14 mouse cellular contexts compared by ENCODE assay signal in genomic region chr9:51517643-51518042, GRCm38 (mm10).
DNase-seq lines count a peak whose midpoint lies in the region; ATAC-seq and TF ChIP-seq lines count a peak whose summit lies in the region.
"Had no signal": no experiment of that assay in that cellular context is flagged by ENCODE, and none has a peak within 500 bp of the region (broad histone marks: within the 10 kb centered on the region; RNA-seq: fewer than 3 reads in every experiment).

No protein-coding gene starts in this region.

- no peak for TF ChIP-seq CTCF in forebrain, postnatal 0 days (IDR thresholded peaks at IDR 0.05; ENCODE audit: low read depth)

- peak; percentile 66 for DNase-seq in forebrain, postnatal 0 days
- DNase-seq in lung, postnatal 25 days (ENCODE audit: low spot score): peak; percentile 18
- DNase-seq in lung, postnatal 14 days: no peak
- peak; percentile 28 to 49 for DNase-seq in left cerebral cortex, adult 18-20 months (ENCODE audit: low spot score in 2 of 2)
- DNase-seq in telencephalon, adult 2 months (ENCODE audit: low read depth, low spot score): peak; percentile 80
- no peak for DNase-seq in thymus, postnatal 14 days
- DNase-seq: B cell, adult 2 months; gastrocnemius, postnatal 10 days; kidney, postnatal 14 days; thymus, postnatal 25 days had no signal

- no peak overlapping the region for H3K4me2 ChIP-seq in forebrain, postnatal 0 days (ENCODE audit: low read depth)
- no peak overlapping the region for H3K4me2 ChIP-seq in forebrain, embryonic 15.5 days (replicated peaks)
- H3K4me2 ChIP-seq in intestine, embryonic 15.5 days (replicated peaks): no peak overlapping the region
- H3K4me2 ChIP-seq: liver, embryonic 11.5 days had no signal

- no peak overlapping the region for H3K27ac ChIP-seq in forebrain, postnatal 0 days (ENCODE audit: low read depth, low read length)
- H3K27ac ChIP-seq in forebrain, embryonic 15.5 days (replicated peaks): no peak overlapping the region
- H3K27ac ChIP-seq in intestine, embryonic 15.5 days: no peak overlapping the region

- no peaks in the 10 kb centered on the region for H3K9me3 ChIP-seq in forebrain, postnatal 0 days (ENCODE audit: low read length)
- H3K9me3 ChIP-seq in forebrain, embryonic 15.5 days: no peaks in the 10 kb centered on the region
- H3K9me3 ChIP-seq in intestine, embryonic 15.5 days: no peaks in the 10 kb centered on the region
- H3K9me3 ChIP-seq: G1E had no signal

- no peaks in the 10 kb centered on the region for H3K27me3 ChIP-seq in forebrain, postnatal 0 days (ENCODE audit: insufficient read depth, low read length)
- no peaks in the 10 kb centered on the region for H3K27me3 ChIP-seq in forebrain, embryonic 15.5 days
- no peaks in the 10 kb centered on the region for H3K27me3 ChIP-seq in intestine, embryonic 15.5 days (replicated peaks)

- H3K9ac ChIP-seq in forebrain, postnatal 0 days: no peak overlapping the region
- no peak overlapping the region for H3K9ac ChIP-seq in forebrain, embryonic 15.5 days (replicated peaks)
- H3K9ac ChIP-seq in intestine, embryonic 15.5 days: no peak overlapping the region

- no peak overlapping the region for H3K4me3 ChIP-seq in forebrain, postnatal 0 days (ENCODE audit: low read depth, low read length)
- no peak overlapping the region for H3K4me3 ChIP-seq in forebrain, embryonic 15.5 days
- no peak overlapping the region for H3K4me3 ChIP-seq in intestine, embryonic 15.5 days (replicated peaks)

- ATAC-seq in forebrain, postnatal 0 days: no peak
- no peak for ATAC-seq in forebrain, embryonic 15.5 days (replicated peaks)
- no peak for ATAC-seq in intestine, embryonic 15.5 days

- no peaks in the 10 kb centered on the region for H3K36me3 ChIP-seq in forebrain, postnatal 0 days (ENCODE audit: insufficient read depth)
- H3K36me3 ChIP-seq in forebrain, embryonic 15.5 days: no peaks in the 10 kb centered on the region
- no peaks in the 10 kb centered on the region for H3K36me3 ChIP-seq in intestine, embryonic 15.5 days
- H3K36me3 ChIP-seq: G1E had no signal

- WGBS in forebrain, postnatal 0 days: 56% methylated on average over 2 of the region's 2 CpGs
- 69% methylated on average over 2 of the region's 2 CpGs for WGBS in forebrain, embryonic 15.5 days
- 54% methylated on average over 2 of the region's 2 CpGs for WGBS in intestine, embryonic 15.5 days

- H3K4me1 ChIP-seq in forebrain, postnatal 0 days (ENCODE audit: insufficient read depth): no peaks in the 10 kb centered on the region
- H3K4me1 ChIP-seq in forebrain, embryonic 15.5 days: no peaks in the 10 kb centered on the region
- H3K4me1 ChIP-seq in intestine, embryonic 15.5 days (replicated peaks): no peaks in the 10 kb centered on the region

Comparison
In these comparisons a context has a peak if more than half of its experiments do, and no peak if none do; other contexts are left out.
1. DNase-seq: peak in forebrain, postnatal 0 days (single experiment), lung, postnatal 25 days (single experiment), left cerebral cortex, adult 18-20 months (2 of 2) and telencephalon, adult 2 months (single experiment); none in lung, postnatal 14 days (single experiment) and thymus, postnatal 14 days (single experiment).